Mouse (Mus musculus) midbrain, embryonic 10.5 days (tissue): ENCODE data around the gene Nrp1. TPM values are rescaled to one million over a fixed set of nuclear protein-coding genes. Genes with fewer than 3 reads are reported as not detected.

ENCODE experiments used
- DNase-seq: peaks from one replicate; pipeline ENCODE4 v3.0.0-alpha.2; 2017; ENCODE audit warnings: low spot score
- H3K27ac ChIP-seq: fragments of 300-500 bp; sonication (generic); replicated peaks from 2 replicates; pipeline ENCODE4 v1.5.1; 2016; ENCODE audit warnings: mild to moderate bottlenecking
- H3K27me3 ChIP-seq: fragments of 300-500 bp; sonication (generic); 2 replicates; pipeline ENCODE4 v1.6.1; 2016; ENCODE audit warnings: low read depth, mild to moderate bottlenecking; ENCODE audit not compliant: poor library complexity, severe bottlenecking
- H3K36me3 ChIP-seq: fragments of 300-500 bp; sonication (generic); 2 replicates; pipeline ENCODE4 v1.6.1; 2016; ENCODE audit warnings: mild to moderate bottlenecking, moderate library complexity
- H3K4me1 ChIP-seq: fragments of 300-500 bp; sonication (generic); 2 replicates; pipeline ENCODE4 v1.6.1; 2016
- H3K4me3 ChIP-seq: fragments of 300-500 bp; sonication (generic); 2 replicates; pipeline ENCODE4 v1.5.1; 2016; ENCODE audit warnings: mild to moderate bottlenecking, moderate library complexity
- H3K9me3 ChIP-seq: fragments of 300-500 bp; sonication (generic); replicated peaks from 2 replicates; pipeline ENCODE4 v1.6.1; 2016; ENCODE audit warnings: mild to moderate bottlenecking
- WGBS: fragments of 180-500 bp; shearing (Covaris S2); methylation state at CpG from one replicate; pipeline ENCODE4 v1.1.7; 2016; 5-methylcytosine and 5-hydroxymethylcytosine counted together
- polyA plus RNA-seq: library from polyadenylated mRNA; unstranded; fragments of >200 nt; fragmentation: Nextera tagmentation; extraction: Ambion mirVana; gene quantifications from 2 replicates; pipeline ENCODE4 v1.2.1, GENCODE M21; 2016

Nrp1 gene
- polyA plus RNA-seq, 1 experiment from 2014 or later: 19.6 TPM

DNA sequence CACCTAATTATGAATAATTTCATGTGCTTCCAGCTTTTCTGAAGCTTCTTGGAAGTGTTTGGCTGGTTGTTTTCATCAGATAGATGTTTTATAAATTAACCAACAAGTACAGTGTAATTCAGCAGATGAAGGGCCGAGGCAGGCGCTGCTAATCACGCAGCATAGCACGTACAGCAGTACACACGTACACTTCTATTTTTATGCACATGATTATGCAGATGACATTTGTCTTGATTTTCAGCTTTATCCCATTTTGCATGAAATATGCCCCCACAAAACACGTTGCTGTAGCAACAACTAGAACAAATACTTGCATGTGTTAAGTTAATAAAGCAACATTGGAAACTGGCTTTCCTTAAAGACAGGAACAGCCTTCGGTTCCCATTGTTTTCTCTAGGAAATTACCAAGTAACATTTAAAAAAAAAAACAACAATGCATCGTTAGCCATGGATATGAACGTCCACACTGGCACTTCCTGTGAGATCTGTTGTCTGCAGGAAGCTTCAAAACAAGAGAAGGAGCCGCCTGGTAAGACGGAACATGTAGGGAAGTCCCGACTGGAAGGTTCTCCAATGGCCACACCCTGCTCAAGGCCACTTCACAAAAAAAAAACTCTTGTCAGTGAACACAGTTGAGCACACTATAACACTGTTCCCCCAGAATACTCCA, 78.9 kb downstream of the Nrp1 start:
- 85% methylated on average over 12 of the region's 12 CpGs for WGBS
- Histone ChIP-seq H3K27ac (no peak overlapping the region), H3K4me3 (no peak overlapping the region), H3K4me1 (peaks cover 3% of the 10 kb centered on the region; the same call in 1 of the 2 replicates), H3K9me3 (no peaks in the 10 kb centered on the region), H3K36me3 (peaks cover 4% of the 10 kb centered on the region; the same call in 1 of the 2 replicates), H3K27me3 (no peaks in the 10 kb centered on the region)
- no peak for DNase-seq

DNA sequence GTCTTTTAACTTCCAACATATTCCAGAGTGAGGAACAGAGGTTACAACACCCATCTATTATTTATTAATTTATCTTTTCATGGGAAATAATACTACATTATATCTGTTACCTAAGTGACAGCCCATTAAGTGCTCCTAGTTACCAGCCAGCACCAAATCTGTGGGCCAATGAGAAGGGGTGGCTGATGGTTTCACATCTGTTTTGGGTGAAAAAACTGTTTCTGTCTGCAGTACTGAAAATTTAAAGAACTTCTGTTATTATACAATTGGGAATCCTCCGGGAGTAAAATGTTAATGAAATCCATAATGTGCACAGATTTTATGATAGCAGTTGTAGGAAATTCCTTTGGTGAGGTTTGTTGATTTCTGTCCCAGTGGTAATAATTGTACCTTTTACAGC, 83.0 kb downstream of the Nrp1 start:
- Histone ChIP-seq H3K4me3 (no peak overlapping the region), H3K27ac (no peak overlapping the region), H3K9me3 (no peaks in the 10 kb centered on the region), H3K27me3 (no peaks in the 10 kb centered on the region), H3K4me1 (peaks cover 13% of the 10 kb centered on the region), H3K36me3 (no peaks in the 10 kb centered on the region)
- 93% methylated on average over 1 of the region's 1 CpGs for WGBS
- no peak for DNase-seq

DNA sequence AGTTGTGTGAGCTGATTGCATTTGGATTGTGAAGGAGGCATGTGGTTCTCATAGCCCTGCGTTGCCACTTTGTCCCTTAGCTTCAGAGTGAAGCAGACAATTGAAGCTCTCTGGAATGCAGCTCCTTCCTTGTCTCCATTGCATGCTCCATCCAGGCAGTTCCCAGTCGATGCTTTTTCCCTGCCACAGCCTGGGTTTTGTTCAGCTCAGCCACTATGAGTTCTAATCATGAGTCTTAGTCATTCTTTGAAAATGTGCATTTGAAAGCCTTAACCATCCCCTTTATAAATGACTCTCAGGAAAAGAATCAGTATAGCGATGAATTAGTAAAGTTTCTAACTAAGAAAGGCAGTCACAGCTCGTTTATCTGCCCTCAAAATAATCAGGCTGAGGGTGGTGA, 87.2 kb downstream of the Nrp1 start:
- 37% methylated on average over 4 of the region's 4 CpGs for WGBS
- no peak overlapping the region for H3K27ac ChIP-seq

DNA sequence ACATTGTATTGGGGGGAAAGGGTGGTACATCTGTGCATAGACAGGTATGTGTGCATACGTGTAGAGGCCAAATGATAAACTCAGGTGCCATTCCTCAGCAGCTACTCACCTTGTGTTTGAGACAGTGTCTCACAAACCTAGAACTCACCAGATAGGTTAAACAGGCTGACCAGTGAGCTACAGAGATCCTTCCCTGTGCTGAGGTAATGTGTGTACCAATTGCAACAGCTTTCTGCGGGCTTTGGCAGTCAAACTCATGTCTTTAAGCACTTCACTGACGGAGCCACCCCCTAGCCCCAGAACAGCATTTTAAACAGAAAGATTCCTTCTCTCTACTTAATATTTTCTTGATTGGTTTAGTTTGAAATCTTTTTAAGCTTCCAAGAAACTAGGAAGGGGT, 88.2 kb downstream of the Nrp1 start:
- Histone ChIP-seq H3K9me3 (no peaks in the 10 kb centered on the region), H3K27ac (no peak overlapping the region), H3K36me3 (no peaks in the 10 kb centered on the region), H3K4me3 (no peak overlapping the region), H3K27me3 (no peaks in the 10 kb centered on the region), H3K4me1 (peaks cover 18% of the 10 kb centered on the region)
- WGBS: 92% methylated on average over 3 of the region's 3 CpGs
- DNase-seq: no peak

More for the DNA sequence above, 87.2 kb downstream of the Nrp1 start:
- DNase-seq: no peak
- no peak overlapping the region for H3K4me3 ChIP-seq
- peaks cover 15% of the 10 kb centered on the region for H3K4me1 ChIP-seq
- no peaks in the 10 kb centered on the region for H3K27me3 ChIP-seq
- no peaks in the 10 kb centered on the region for H3K36me3 ChIP-seq
- no peaks in the 10 kb centered on the region for H3K9me3 ChIP-seq

DNA sequence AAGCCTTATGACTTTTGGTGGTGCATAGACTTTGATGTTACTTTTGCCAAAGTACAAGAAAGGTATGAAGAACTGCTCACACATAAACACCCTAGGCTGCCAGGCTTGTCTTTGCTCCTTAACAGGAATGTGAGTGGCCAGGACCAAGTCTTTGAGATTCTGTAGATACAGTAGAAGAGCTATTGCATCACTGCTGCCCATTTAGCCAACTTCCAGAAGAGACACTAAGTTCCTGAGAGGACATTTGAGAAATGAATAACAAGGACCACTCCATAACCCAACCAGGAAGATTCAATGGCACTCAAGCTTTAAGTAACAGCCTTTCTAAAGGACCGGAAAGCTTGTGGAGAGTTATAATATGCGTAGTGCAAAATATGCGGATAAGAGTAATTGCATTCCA, 88.9 kb downstream of the Nrp1 start:
- Histone ChIP-seq H3K4me1 (peaks cover 18% of the 10 kb centered on the region), H3K27ac (no peak overlapping the region), H3K9me3 (no peaks in the 10 kb centered on the region), H3K36me3 (no peaks in the 10 kb centered on the region), H3K27me3 (no peaks in the 10 kb centered on the region), H3K4me3 (no peak overlapping the region)
- DNase-seq: no peak
- WGBS: 98% methylated on average over 3 of the region's 3 CpGs

DNA sequence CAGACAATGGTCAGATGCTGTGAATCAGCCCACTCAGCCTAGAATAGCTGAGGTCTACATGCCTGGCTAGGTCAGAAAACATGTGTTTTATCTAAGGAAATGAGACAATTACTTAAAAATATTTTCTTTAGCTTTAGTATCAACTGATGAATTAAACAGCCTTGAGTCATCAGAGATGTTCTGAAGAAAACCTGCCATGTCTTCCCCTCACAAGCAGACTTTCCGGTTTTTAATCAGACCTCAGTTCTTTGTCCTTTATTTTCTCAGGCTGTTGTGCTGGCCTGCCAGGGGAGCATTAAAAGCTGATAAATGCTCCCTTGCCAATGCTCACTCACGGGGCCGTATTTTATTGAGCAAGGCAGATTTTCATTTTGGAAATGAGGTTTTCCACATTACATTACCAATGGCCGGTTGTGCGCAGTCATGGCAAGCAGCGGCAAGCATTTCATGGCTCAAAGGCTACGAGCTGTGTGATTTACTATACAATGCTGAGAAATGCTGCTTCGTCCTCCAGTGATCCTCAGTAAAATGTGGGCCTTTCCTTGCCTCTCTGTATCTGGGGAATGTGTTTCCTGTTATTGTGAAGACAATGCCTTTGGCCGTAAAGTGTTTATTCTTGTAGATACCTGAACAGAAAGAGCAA, 92.1 kb downstream of the Nrp1 start:
- peaks cover 15% of the 10 kb centered on the region for H3K4me1 ChIP-seq
- 61% methylated on average over 9 of the region's 9 CpGs for WGBS
- no peaks in the 10 kb centered on the region for H3K36me3 ChIP-seq
- H3K27me3 ChIP-seq: no peaks in the 10 kb centered on the region
- H3K4me3 ChIP-seq: no peak overlapping the region
- no peaks in the 10 kb centered on the region for H3K9me3 ChIP-seq
- DNase-seq: no peak
- H3K27ac ChIP-seq: peak overlapping the region; percentile 56; the same call in 1 of the 2 replicates

DNA sequence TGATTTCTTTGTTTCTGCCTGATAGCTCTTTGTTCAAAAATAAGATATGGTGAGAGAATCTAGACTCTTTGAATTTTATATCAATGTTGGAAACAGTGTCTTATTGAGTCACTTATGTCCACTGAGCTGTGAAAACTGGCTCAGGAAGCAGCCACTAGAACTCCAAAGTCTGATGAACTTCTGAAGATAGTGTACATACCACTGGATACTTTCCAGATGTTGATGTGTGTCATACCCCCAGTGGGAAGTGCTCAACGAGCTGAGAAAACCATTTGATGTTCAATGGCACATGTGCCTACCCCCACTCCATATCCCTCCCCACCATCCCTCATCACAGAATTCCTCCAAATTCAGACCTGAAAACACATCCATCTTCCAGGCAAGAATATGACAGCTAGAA, 92.7 kb downstream of the Nrp1 start:
- no peaks in the 10 kb centered on the region for H3K36me3 ChIP-seq
- peaks cover 9% of the 10 kb centered on the region for H3K4me1 ChIP-seq
- 74% methylated on average over 1 of the region's 1 CpGs for WGBS
- no peak overlapping the region for H3K4me3 ChIP-seq
- no peak for DNase-seq
- H3K9me3 ChIP-seq: no peaks in the 10 kb centered on the region
- H3K27ac ChIP-seq: no peak overlapping the region; the same call in 1 of the 2 replicates
- no peaks in the 10 kb centered on the region for H3K27me3 ChIP-seq

DNA sequence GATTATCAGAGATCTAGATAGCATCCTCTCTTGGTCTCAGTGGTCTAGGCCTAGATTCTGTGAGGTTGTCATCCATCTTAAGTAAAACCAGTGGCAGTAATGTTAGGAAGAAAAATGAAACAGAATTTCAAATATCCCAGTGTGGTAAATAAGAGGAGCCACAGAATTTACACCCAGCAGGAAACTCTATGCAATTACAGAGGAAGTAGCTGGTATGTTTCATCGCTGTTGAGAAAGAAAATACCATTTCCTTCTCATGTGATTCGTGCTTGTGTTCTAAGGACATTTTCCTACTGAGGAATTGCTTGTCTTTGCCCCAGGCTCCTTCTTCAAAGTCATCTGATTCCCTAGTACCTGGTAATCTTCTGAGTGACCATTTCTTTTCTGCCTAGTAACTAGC, 95.1 kb downstream of the Nrp1 start:
- Histone ChIP-seq H3K36me3 (no peaks in the 10 kb centered on the region), H3K4me1 (peaks cover 13% of the 10 kb centered on the region), H3K27me3 (no peaks in the 10 kb centered on the region), H3K27ac (no peak overlapping the region), H3K9me3 (no peaks in the 10 kb centered on the region), H3K4me3 (no peak overlapping the region)
- DNase-seq: no peak
- 86% methylated on average over 2 of the region's 2 CpGs for WGBS

DNA sequence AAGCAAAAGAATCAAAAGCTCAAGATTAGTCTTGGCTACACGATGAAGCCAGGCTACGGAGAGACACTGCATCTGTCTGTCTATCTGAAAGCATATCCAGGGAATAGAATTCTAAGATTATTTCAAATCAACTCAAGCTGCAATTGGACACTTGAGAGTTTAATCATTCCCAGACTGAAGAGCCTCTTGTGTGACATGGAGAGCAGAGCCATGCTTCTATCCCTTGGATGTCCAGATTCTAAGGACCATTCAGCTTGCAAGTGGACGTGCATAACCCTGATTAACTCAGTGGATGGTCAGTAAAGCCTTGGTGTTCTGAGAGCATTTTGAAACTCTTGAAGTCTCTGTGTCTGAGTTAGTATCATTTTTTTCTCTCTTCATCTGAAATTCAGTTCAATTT, 95.6 kb downstream of the Nrp1 start:
- Histone ChIP-seq H3K4me1 (peaks cover 13% of the 10 kb centered on the region), H3K4me3 (no peak overlapping the region), H3K27me3 (no peaks in the 10 kb centered on the region), H3K27ac (no peak overlapping the region), H3K36me3 (no peaks in the 10 kb centered on the region), H3K9me3 (no peaks in the 10 kb centered on the region)
- DNase-seq: no peak
- WGBS: 84% methylated on average over 3 of the region's 3 CpGs

DNA sequence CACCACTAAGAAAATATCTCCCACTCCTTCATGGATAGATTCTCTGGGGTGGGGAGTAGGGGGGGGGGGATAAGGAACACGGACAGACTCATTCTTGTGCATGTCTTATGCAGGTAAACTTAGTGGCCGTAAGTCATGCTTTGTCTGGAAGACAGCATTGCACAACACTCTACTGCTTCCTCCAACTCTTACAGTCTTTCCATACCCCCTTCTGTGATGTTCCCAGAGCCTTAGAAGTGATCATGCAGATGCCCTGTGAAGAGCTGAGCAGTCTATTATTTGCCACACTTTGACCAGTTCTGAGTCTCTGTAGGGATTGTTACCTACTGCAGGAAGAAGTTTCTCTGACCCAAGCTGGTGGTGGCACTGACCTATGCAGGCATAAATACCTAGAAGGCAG, 98.9 kb downstream of the Nrp1 start:
- 96% methylated on average over 2 of the region's 2 CpGs for WGBS
- 0 out of 2 replicates have a peak, but pooled peaks cover 4% of the 10 kb centered on the region for H3K4me1 ChIP-seq
- no peak for DNase-seq
- no peak overlapping the region for H3K27ac ChIP-seq
- H3K4me3 ChIP-seq: no peak overlapping the region
- H3K27me3 ChIP-seq: no peaks in the 10 kb centered on the region
- no peaks in the 10 kb centered on the region for H3K36me3 ChIP-seq
- H3K9me3 ChIP-seq: no peaks in the 10 kb centered on the region

DNA sequence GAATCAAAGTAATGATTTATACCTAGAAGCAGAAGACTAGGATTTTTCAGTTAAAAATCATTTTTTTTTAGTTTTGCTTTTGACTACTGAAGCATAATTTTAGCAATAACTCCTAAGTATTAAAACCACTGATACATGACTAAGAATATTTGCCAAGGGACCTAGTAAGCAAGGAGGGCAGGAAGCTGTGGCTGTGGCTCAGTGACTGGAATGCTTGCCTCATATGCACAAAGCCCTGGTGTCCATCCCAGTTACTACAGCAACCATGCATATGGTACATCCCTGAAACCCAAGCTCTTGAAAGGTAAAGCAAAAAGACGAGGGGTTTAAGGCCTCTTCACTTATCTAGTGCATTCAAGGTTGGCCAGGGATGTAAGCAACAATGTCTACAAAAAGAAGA, 101.3 kb downstream of the Nrp1 start:
- 46% methylated on average over 1 of the region's 1 CpGs for WGBS
- H3K4me3 ChIP-seq: no peak overlapping the region
- 0 out of 2 replicates have a peak, but pooled peaks cover 4% of the 10 kb centered on the region for H3K4me1 ChIP-seq

DNA sequence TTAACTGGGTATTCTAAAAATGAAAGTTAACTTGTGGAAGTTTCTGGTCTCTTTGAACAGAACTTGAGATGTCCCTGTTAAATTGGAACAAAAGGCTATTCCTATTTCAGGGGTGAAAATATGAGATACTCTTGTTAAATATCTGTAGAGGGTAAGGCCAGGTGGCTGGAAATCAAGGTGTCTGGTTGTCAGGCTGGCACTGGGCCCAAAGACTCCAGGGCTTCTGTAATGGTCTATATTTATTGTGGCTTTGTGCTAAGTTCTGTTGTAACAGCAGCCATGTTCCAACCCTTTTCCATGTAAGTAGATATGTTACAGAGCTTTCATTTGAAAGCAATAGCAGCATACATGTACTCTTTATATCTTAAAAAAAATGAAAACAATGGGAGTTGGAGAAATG, 103.3 kb downstream of the Nrp1 start:
- Histone ChIP-seq H3K4me1 (0 out of 2 replicates have a peak, but pooled peaks cover 4% of the 10 kb centered on the region), H3K9me3 (no peaks in the 10 kb centered on the region), H3K27me3 (no peaks in the 10 kb centered on the region), H3K36me3 (no peaks in the 10 kb centered on the region), H3K4me3 (no peak overlapping the region), H3K27ac (no peak overlapping the region)
- DNase-seq: no peak

More for the DNA sequence above, 101.3 kb downstream of the Nrp1 start:
- no peak for DNase-seq
- Histone ChIP-seq H3K27ac (no peak overlapping the region), H3K9me3 (no peaks in the 10 kb centered on the region), H3K27me3 (no peaks in the 10 kb centered on the region), H3K36me3 (no peaks in the 10 kb centered on the region)

DNA sequence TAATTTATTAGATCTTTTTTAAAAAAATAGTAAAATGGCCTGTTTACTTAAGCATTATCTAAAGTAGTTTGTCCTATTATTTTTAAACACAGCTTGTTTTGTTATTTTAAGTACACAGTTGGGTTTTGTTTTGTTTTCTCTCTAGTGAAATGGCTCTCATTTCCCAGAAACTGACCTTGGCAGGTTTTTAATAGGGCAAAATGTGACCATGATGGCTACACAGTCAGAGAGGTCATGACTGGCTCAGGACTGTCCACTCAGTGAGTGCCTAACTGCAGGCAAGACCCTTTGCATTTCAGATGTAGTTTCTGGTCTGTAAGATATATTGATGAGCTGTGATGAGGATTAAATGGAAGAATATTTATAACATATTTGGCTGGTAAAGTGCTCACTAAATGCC, 104.8 kb downstream of the Nrp1 start:
- no peaks in the 10 kb centered on the region for H3K27me3 ChIP-seq
- DNase-seq: no peak
- no peak overlapping the region for H3K4me3 ChIP-seq
- H3K36me3 ChIP-seq: no peaks in the 10 kb centered on the region
- H3K27ac ChIP-seq: no peak overlapping the region
- H3K9me3 ChIP-seq: no peaks in the 10 kb centered on the region
- no peaks in the 10 kb centered on the region for H3K4me1 ChIP-seq
